Mouse (Mus musculus) lung, embryonic 15.5 days (tissue): ENCODE data around the gene Dync1i1. TPM values are rescaled to one million over a fixed set of nuclear protein-coding genes. Genes with fewer than 3 reads are reported as not detected.

ENCODE experiments used
- ATAC-seq: fragments of 200-750 bp; cut with Nextera tagmentation; 2 replicates; pipeline ENCODE4 v1.8.0; 2017; ENCODE audit warnings: moderate number of reproducible peaks, borderline replicate concordance; ENCODE audit not compliant: low FRiP score, low TSS enrichment; ENCODE audit errors: extremely low read depth
- H3K27ac ChIP-seq: fragments of 300-500 bp; sonication (generic); 2 replicates; pipeline ENCODE4 v1.5.1; 2015; ENCODE audit warnings: moderate library complexity, mild to moderate bottlenecking, inconsistent platforms
- H3K27me3 ChIP-seq: fragments of 300-500 bp; sonication (generic); 2 replicates; pipeline ENCODE4 v1.6.1; 2015; ENCODE audit warnings: inconsistent platforms
- H3K36me3 ChIP-seq: fragments of 300-500 bp; sonication (generic); 2 replicates; pipeline ENCODE4 v1.6.1; 2015; ENCODE audit warnings: inconsistent platforms
- H3K4me1 ChIP-seq: fragments of 300-500 bp; sonication (generic); 2 replicates; pipeline ENCODE4 v1.6.1; 2015; ENCODE audit warnings: inconsistent platforms
- H3K4me2 ChIP-seq: fragments of 300-500 bp; sonication (generic); 2 replicates; pipeline ENCODE4 v1.6.1; 2015; ENCODE audit warnings: inconsistent platforms, mild to moderate bottlenecking, moderate library complexity
- H3K4me3 ChIP-seq: fragments of 300-500 bp; sonication (generic); 2 replicates; pipeline ENCODE4 v1.5.1; 2015; ENCODE audit warnings: mild to moderate bottlenecking, inconsistent platforms
- H3K9ac ChIP-seq: fragments of 300-500 bp; sonication (generic); 2 replicates; pipeline ENCODE4 v1.6.1; 2015; ENCODE audit warnings: inconsistent platforms
- H3K9me3 ChIP-seq: fragments of 300-500 bp; sonication (generic); 2 replicates; pipeline ENCODE4 v1.6.1; 2016; ENCODE audit warnings: inconsistent platforms
- WGBS: fragments of 180-500 bp; shearing (Covaris S2); methylation state at CpG from one replicate; pipeline ENCODE4 v1.1.7; 2015; 5-methylcytosine and 5-hydroxymethylcytosine counted together
- polyA plus RNA-seq: library from polyadenylated mRNA; unstranded; fragments of >200 nt; fragmentation: Nextera tagmentation; extraction: Ambion mirVana; gene quantifications from 2 replicates; pipeline ENCODE4 v1.2.1, GENCODE M21; 2015

Gene Dync1i1
- polyA plus RNA-seq, 1 experiment from 2014 or later: 1.3 TPM

GRCm38 (mm10) chr6:5991817-5992755, 266.6 kb downstream of the Dync1i1 start:
- H3K9ac ChIP-seq: no peak overlapping the region
- peak overlapping the region; percentile 12 for H3K27ac ChIP-seq
- H3K27me3 ChIP-seq: no peaks in the 10 kb centered on the region
- H3K36me3 ChIP-seq: no peaks in the 10 kb centered on the region
- ATAC-seq: peak; percentile 78
- peak overlapping the region; percentile 45 for H3K4me2 ChIP-seq
- peaks cover 19% of the 10 kb centered on the region for H3K4me1 ChIP-seq
- H3K4me3 ChIP-seq: peak overlapping the region; percentile 7; the same call in 1 of the 2 replicates
- H3K9me3 ChIP-seq: no peaks in the 10 kb centered on the region
- WGBS: 30% methylated on average over 25 of the region's 25 CpGs

GRCm38 (mm10) chr6:5993056-5993455, 267.6 kb downstream of the Dync1i1 start:
- Histone ChIP-seq H3K27ac (no peak overlapping the region), H3K9me3 (no peaks in the 10 kb centered on the region), H3K4me1 (peaks cover 19% of the 10 kb centered on the region), H3K9ac (no peak overlapping the region), H3K27me3 (no peaks in the 10 kb centered on the region), H3K4me3 (no peak overlapping the region), H3K36me3 (no peaks in the 10 kb centered on the region), H3K4me2 (peak overlapping the region; percentile 45)
- WGBS: 15% methylated on average over 7 of the region's 7 CpGs
- ATAC-seq: no peak; the same call in 1 of the 2 replicates

- no peak overlapping the region for H3K4me2 ChIP-seq
- WGBS: 59% methylated on average over 6 of the region's 6 CpGs
Observed at GRCm38 (mm10) chr6:5997535-5997934, 272.1 kb downstream of the Dync1i1 start.

GRCm38 (mm10) chr6:6002061-6002460, 276.6 kb downstream of the Dync1i1 start:
- H3K9me3 ChIP-seq: no peaks in the 10 kb centered on the region
- no peak overlapping the region for H3K4me2 ChIP-seq
- H3K9ac ChIP-seq: no peak overlapping the region
- 64% methylated on average over 3 of the region's 3 CpGs for WGBS
- peaks cover 4% of the 10 kb centered on the region; the same call in 1 of the 2 replicates for H3K4me1 ChIP-seq
- H3K27ac ChIP-seq: no peak overlapping the region
- H3K4me3 ChIP-seq: no peak overlapping the region
- no peaks in the 10 kb centered on the region for H3K27me3 ChIP-seq
- no peak for ATAC-seq
- no peaks in the 10 kb centered on the region for H3K36me3 ChIP-seq

More at GRCm38 (mm10) chr6:5997535-5997934, 272.1 kb downstream of the Dync1i1 start:
- Histone ChIP-seq H3K9ac (no peak overlapping the region), H3K9me3 (no peaks in the 10 kb centered on the region), H3K4me3 (no peak overlapping the region), H3K27ac (no peak overlapping the region), H3K36me3 (no peaks in the 10 kb centered on the region), H3K27me3 (no peaks in the 10 kb centered on the region), H3K4me1 (peaks cover 7% of the 10 kb centered on the region)
- no peak for ATAC-seq

GRCm38 (mm10) chr6:6004756-6005485, 279.5 kb downstream of the Dync1i1 start:
- Histone ChIP-seq H3K27me3 (no peaks in the 10 kb centered on the region), H3K27ac (no peak overlapping the region), H3K9me3 (no peaks in the 10 kb centered on the region), H3K4me1 (peaks cover 4% of the 10 kb centered on the region; the same call in 1 of the 2 replicates), H3K4me3 (no peak overlapping the region), H3K4me2 (peak overlapping the region; percentile 29), H3K9ac (no peak overlapping the region), H3K36me3 (no peaks in the 10 kb centered on the region)
- ATAC-seq: no peak
- 34% methylated on average over 12 of the region's 12 CpGs for WGBS

- no peaks in the 10 kb centered on the region for H3K9me3 ChIP-seq
- peak overlapping the region; percentile 38; the same call in 1 of the 2 replicates for H3K9ac ChIP-seq
- H3K4me1 ChIP-seq: peaks cover 4% of the 10 kb centered on the region; the same call in 1 of the 2 replicates
- no peaks in the 10 kb centered on the region for H3K36me3 ChIP-seq
- H3K27me3 ChIP-seq: no peaks in the 10 kb centered on the region
- 4% methylated on average over 42 of the region's 42 CpGs for WGBS
- H3K4me2 ChIP-seq: peak overlapping the region; percentile 96
- peak overlapping the region; percentile 53 for H3K4me3 ChIP-seq
- ATAC-seq: peak; percentile 93; the same call in 1 of the 2 replicates
- no peak overlapping the region for H3K27ac ChIP-seq
Observed at GRCm38 (mm10) chr6:6005762-6006431, 280.5 kb downstream of the Dync1i1 start.

GRCm38 (mm10) chr6:6011364-6011763, 285.9 kb downstream of the Dync1i1 start:
- no peaks in the 10 kb centered on the region for H3K36me3 ChIP-seq
- no peak overlapping the region for H3K27ac ChIP-seq
- H3K4me3 ChIP-seq: no peak overlapping the region
- H3K4me2 ChIP-seq: no peak overlapping the region
- H3K27me3 ChIP-seq: no peaks in the 10 kb centered on the region
- H3K9me3 ChIP-seq: no peaks in the 10 kb centered on the region
- 81% methylated on average over 2 of the region's 2 CpGs for WGBS
- no peaks in the 10 kb centered on the region for H3K4me1 ChIP-seq
- no peak overlapping the region for H3K9ac ChIP-seq
- ATAC-seq: no peak

GRCm38 (mm10) chr6:6015616-6016015, 290.2 kb downstream of the Dync1i1 start:
- no peak for ATAC-seq
- WGBS: 44% methylated on average over 15 of the region's 15 CpGs
- no peaks in the 10 kb centered on the region for H3K36me3 ChIP-seq
- H3K27me3 ChIP-seq: no peaks in the 10 kb centered on the region
- no peak overlapping the region for H3K9ac ChIP-seq
- H3K4me2 ChIP-seq: no peak overlapping the region
- H3K27ac ChIP-seq: no peak overlapping the region
- no peaks in the 10 kb centered on the region for H3K9me3 ChIP-seq
- no peaks in the 10 kb centered on the region for H3K4me1 ChIP-seq
- no peak overlapping the region for H3K4me3 ChIP-seq

GRCm38 (mm10) chr6:6016931-6017330, 291.5 kb downstream of the Dync1i1 start:
- ATAC-seq: no peak
- no peak overlapping the region for H3K4me2 ChIP-seq
- WGBS: 38% methylated on average over 9 of the region's 9 CpGs

GRCm38 (mm10) chr6:6023976-6024375, 298.5 kb downstream of the Dync1i1 start:
- no peaks in the 10 kb centered on the region for H3K27me3 ChIP-seq
- no peaks in the 10 kb centered on the region for H3K9me3 ChIP-seq
- no peaks in the 10 kb centered on the region for H3K36me3 ChIP-seq
- H3K27ac ChIP-seq: no peak overlapping the region
- H3K4me1 ChIP-seq: no peaks in the 10 kb centered on the region
- H3K9ac ChIP-seq: no peak overlapping the region
- H3K4me3 ChIP-seq: no peak overlapping the region
- no peak overlapping the region for H3K4me2 ChIP-seq
- whole genome bisulfite sequencing: 47% methylated on average over 6 of the region's 6 CpGs
- no peak for ATAC-seq

More at GRCm38 (mm10) chr6:6016931-6017330, 291.5 kb downstream of the Dync1i1 start:
- Histone ChIP-seq H3K27me3 (no peaks in the 10 kb centered on the region), H3K4me1 (no peaks in the 10 kb centered on the region), H3K9me3 (no peaks in the 10 kb centered on the region), H3K27ac (no peak overlapping the region), H3K9ac (no peak overlapping the region), H3K36me3 (no peaks in the 10 kb centered on the region), H3K4me3 (no peak overlapping the region)

- WGBS: 81% methylated on average over 6 of the region's 6 CpGs
- Histone ChIP-seq H3K4me3 (no peak overlapping the region), H3K36me3 (no peaks in the 10 kb centered on the region), H3K9ac (no peak overlapping the region), H3K9me3 (no peaks in the 10 kb centered on the region), H3K4me2 (no peak overlapping the region), H3K27me3 (no peaks in the 10 kb centered on the region), H3K27ac (no peak overlapping the region), H3K4me1 (no peaks in the 10 kb centered on the region)
- ATAC-seq: no peak
Observed at GRCm38 (mm10) chr6:6027664-6028063, 302.2 kb downstream of the Dync1i1 start.
